Mouse (Mus musculus) frontal cortex, adult 2 months (tissue): ENCODE results near the gene Adamts9. TPM values are rescaled to one million over a fixed set of nuclear protein-coding genes. Genes with fewer than 3 reads are reported as not detected.

Source experiments
- DNase-seq, 2 experiments: peaks; one replicate each; pipeline ENCODE4 v3.0.0; 2022; ENCODE audit warnings: low spot score in 1 of 2; ENCODE audit errors: extremely low spot score in 1 of 2
- polyA plus RNA-seq: library from polyadenylated mRNA; depleted of rRNA; stranded (reverse); fragments of >200 nt; gene quantifications from 2 replicates; pipeline ENCODE4 v1.2.3, GENCODE M21; 2012

Gene Adamts9
- polyA plus RNA-seq, 1 experiment, result 1.3 TPM

DNA sequence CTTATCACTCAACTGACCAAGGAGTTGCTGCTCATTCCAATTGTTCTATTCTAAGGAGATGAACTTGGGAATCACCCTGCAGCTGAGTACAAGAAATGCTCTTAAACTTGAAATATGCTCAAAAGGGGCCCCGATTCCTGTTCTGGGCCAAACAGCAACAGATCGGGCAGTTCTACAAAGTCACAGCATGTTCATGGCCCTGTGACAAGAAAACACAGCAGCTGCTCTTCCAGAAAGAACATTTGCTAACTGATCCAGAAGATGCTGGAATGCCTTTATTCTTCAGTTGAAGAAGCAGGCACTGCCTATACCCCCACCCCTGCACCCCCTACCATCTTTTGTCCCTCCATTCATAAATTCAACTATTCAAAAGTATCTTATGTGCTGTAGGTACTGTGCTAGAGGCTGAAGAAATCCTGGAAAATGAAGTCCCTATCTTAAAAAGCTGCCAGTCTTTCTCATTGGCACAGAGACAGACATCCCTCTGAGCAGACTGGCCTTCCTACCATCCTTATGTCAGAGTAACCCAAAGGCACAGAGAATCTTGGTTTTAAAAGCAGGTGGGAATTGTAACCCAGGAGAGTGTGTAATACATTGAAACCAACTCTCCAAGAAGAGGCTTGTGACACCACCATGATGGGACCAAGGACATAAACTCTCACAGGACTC lies 130.5 kb downstream of the Adamts9 start:
- DNase-seq, result no peak

DNA sequence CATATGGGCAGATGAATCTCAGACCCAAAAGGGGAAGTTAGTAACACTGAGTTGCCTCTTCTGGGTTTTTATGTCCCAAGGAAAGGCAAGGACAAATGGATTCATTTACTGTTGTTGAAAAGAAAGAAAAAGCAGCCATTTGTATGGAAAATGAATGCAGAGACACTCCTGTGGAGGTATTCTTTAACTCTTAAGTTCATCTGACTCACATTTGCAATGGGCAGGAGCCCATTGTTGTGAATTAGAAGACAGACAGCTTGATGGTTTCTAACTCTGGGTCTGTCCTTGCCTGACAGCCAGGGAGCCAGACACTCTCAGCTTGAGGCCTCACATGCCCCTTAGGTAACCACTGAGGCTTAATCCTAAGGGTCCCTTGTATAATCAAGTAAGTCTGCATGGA lies 131.7 kb downstream of the Adamts9 start:
- DNase-seq, result no peak

DNA sequence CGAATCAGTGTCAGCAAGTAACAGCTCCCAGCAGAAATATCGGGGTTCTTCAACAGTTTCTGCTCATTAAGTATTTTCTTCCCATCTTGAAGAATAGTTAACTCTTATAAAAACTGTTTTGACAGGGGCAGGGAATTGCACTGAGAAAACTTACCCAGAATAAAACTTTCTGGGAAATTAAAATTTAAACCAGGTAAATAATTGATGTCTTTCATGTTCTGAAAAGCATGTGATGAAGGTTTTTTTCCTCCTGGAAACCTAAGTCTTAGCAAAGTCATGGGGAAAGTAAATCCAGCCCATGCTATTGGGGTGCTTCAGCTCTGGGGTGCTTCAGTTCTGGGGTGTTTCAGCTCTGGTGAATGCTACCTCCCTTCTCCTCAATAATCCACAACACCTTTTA lies 132.7 kb downstream of the Adamts9 start:
- no peak for DNase-seq

DNA sequence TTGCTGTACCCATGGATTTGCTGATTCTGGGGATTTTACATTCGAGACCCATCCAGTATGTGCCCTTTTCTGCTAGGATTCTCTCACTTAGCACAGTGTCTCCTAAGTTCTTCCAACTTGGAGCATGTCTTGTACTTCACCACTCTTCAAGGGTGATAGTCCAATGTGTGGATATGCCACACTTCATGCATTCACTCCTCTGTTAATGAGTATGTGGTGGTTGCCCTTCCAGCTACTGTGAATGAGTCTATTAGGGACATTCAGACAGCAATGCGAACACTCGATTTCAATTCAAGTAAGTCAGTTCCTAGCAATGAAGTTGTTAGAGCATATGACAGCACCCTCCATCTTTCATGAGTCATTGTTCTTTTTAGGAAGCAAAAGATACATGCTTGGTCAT lies 133.5 kb downstream of the Adamts9 start:
- no peak for DNase-seq

DNA sequence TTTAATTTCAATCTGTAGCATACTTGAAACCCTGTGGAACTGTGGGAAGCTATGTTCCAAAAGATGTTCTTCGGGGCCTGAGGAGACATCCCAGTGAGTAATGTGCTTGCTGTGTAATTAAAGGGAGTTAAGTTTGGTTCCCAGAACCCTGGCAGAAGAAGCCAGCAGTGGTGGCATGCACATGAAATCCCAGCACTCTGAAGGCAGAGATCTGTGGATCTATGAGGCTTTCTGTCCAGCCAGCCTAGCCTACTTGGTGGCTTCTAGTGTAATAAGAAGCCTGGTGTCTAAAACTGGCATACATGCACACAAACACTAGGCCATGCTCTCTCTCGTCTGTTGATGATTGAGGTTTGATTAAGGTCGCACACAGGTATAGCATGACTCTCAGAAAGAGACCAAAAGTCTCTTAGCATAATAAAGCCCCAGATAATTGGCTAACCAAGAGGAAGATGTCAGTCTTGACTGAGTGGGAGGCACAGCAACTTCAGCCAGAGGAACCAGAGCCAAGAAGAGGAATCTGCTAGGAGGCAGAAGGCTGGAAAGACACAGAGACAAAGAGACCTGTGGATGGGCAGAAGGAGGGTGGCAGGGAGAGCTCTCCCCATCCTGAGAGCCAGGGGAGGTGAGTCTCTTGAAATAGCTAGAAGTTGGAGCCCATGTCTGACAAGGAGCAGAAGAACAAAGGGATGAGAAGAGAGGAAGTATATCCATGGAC lies 138.9 kb downstream of the Adamts9 start:
- no peak for DNase-seq

DNA sequence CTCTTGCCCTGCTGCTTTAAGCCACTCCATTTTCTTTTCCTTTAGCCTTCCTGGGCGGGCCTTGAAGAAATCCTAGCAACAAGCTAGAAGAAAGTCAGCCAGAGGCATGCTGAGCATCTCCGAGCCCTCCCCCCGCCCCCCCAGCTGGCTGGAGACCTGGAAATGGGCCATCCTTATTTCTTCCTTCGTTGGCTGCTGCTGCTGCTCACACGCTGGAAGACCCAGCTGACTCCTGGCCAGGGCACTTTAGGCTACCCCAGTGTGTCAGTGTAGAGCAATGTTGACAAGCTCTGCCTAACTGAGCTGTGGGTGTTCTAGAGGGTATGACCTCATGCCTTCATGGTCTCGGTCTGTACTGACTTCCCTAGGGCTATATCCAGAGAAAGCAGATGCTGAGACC lies 140.1 kb downstream of the Adamts9 start:
- no peak for DNase-seq

DNA sequence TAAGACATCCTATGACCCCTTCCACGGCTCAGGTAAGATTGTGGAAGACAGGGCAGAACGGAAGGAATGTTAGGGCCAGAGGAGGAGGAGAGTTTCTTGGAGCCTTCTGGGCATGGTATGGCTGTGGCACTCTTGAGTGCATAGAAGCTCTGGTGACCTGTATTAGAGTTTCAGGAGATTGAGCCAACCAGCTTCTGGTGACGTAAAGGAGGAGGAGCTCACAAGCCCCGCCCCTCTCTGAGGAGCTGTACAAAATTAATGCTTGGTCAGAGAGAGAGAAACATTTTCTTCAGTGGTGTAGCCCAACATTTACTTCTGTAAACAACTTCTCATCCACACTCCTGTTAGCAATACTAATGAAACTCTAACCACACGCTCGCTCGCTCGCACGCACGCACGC lies 140.9 kb downstream of the Adamts9 start:
- DNase-seq, result no peak

DNA sequence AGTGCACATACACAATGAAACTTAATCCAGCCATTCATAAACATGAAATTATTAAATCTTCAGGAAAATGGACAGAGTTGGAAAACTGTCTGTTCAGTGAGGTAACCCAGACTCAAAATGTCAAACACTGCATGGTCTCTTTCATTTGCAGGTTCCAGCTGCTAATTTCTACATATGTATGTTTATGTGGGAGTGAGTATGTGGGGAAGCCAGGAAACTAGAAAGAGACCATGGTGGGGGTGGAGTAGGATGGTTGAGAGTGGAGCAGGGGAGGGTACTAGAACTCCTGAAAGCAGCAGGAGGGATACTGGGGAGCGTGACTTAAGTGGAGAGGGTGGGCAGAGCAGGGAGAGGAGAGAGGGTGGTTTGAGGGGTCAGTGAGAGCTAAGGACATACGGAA lies 141.8 kb downstream of the Adamts9 start:
- DNase-seq, result no peak

DNA sequence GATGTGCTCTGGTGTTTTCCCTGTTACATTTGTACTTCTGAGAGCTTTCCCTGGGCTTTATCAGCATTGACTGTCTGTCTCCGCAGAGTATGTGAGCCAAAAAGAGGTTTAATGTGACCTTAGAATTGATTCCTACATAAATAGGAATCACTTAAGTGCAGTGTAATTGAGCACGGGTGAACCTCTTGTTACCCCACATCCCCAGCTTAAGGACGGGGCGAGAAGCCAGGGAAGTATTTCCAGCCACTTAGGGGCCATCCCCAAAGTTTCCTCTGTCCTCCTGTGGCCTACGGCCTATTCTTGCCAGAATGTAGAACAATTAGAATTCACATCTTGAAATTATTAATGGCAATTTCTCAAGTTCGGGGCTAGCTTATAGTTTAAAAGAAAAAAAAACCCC lies 149.5 kb downstream of the Adamts9 start:
- DNase-seq, result no peak

DNA sequence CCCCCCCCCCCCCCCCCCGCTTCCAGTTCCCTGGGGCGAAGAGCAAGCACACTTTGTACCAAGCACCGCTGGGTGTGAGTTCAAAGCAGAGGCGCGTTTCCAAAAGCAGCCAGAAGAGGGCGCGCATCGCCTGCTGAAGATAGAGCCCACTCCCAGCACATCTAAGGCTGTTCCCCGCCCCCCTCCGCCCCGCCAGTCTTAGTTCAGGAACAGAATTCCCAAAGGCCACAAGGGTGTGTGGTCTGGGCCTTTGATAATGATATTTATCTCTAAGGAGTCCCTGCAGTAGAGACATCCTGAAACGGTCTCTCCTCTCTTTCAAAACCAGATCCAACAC lies 155.9 kb downstream of the Adamts9 start:
- peak; percentile 73 to 96 for DNase-seq

DNA sequence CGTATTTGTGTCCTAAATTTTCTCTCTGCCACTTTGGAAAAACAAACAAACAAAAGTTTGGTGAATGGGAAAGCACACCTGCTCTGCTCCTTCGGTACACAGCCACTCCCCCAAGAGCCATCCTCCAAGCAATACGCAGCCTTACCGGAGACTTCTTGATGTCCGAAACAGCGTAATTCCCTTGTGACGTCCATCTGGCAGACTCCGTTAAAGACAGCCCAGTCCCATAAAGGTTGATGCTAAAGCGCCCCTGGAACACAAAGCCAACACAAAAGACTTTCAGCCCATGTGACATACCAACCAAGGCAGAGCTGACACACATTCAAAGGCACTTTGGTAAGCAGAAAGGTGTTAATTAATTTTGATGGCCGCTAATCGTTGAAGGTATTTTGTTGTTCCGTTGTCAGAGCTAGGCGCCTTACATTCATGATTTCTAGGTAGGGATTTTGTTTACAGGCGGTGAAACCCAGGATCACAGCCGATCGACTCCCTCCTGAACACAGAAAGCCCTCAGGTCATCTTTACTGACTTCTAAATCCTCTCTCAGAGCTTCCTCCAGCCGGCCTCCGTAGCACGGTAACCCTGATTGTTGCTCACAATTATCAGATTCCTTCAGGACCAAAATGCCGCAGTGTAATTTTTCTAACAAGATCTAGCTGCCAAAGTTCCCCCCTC lies 156.5 kb downstream of the Adamts9 start:
- peak in 1 of 2 experiments; percentile 6 for DNase-seq

DNA sequence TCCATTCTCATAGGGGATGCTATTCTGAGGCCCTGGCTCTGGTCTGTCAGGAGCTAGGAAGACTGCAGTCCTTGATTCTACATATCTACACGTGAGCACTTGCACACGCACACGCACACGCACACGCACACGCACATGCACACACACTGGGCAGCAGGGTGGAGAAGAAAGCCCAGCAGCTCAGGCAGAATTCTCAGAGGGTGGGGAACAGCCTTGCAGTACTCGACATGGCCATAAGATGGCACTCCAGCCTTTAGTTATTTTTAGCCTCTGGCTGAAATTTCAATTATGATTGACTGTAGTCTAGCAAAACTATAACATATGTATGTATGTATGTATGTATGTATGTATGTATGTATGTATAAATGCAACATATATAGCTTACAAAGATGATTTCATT lies 158.5 kb downstream of the Adamts9 start:
- DNase-seq, result peak; percentile 21 to 83

DNA sequence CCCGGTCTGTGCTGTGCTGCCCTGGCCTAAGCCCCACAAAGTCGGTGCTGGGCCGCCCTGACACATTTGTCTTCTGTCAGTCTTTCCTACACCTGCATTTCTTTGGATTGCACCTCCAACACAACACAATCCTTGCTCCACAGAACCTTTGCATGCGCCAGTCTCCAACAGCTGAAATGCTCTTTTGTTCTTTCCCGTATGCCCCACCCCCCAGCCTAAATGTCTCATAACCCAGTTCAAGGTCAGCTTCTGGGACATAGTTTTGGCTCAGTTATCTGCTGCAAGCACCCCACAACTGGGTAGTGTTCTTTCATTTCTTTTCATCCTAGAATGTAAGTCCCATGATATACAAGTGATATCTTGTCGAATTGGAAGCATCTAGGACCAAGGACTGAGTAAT lies 161.8 kb downstream of the Adamts9 start:
- DNase-seq, result no peak

DNA sequence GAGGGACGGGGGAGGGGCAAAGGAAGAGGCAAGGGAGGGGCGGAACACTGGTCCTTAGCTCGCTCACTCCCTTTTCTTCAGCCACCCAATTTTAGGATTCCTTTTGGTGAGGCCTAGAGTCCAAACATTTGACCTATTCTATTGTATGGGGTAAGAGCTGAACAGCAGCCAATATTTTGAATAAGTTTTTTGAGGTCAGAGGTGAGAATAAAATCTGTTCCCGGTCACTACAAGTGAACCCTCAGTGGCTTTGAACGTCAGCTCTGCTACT lies 163.4 kb downstream of the Adamts9 start:
- DNase-seq, result no peak

DNA sequence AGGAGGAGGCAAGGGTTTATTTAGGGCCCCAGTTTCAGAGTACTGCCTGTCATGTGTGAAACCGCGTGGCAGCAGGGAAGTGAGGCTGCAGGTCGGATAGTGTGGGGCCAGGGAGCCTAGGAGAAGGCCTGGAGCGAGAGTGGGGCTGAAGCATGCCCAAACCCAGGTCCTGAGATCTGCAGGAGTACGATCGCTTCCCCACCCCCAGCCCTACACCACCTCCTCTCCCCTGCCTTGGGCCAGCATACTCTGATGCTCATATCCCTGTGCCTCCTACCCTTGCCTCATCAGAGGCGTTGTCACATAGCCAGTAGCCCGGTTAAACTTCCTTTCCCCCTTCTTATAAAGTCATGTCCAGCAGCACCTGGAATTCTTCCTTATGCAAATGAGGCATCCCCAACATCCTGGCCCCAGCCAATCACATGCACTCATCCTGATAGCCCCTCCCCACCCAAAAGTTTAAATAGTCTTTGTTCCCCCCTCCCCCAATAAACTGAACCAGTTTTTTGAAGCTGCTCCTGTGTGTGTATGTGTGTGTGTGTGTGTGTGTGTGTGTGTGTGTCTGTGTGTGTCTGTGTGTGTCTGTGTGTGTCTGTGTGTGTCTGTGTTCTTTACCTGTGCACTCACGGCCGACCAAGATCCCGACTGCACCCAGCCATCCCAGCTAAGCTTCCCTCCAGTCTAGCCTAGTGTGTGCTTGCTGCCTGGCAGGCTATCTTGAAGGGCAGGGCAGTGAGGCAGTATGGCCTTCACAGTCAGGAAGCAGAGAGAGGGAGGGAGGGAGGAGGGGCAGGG lies 164.0 kb downstream of the Adamts9 start:
- no peak for DNase-seq

DNA sequence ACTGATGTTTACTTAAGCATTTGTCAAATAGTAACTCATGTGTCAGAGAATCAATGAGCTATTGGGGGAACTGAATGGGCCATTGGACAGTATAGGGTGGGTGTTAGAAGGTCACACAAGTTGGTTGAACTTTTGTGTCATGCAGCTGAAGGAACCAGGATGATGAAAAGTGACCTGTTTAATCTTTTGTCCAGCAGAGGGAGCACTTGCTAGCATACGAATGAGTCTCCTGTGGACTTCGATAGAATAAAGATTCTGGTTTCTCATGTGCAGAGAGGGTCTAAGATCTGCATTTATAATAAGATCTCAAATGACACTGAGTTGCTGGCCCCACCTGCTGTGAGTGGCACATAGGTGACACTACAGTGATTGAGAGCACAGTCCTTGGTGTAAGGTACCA lies 166.9 kb downstream of the Adamts9 start:
- peak in 1 of 2 experiments; percentile 86 for DNase-seq

DNA sequence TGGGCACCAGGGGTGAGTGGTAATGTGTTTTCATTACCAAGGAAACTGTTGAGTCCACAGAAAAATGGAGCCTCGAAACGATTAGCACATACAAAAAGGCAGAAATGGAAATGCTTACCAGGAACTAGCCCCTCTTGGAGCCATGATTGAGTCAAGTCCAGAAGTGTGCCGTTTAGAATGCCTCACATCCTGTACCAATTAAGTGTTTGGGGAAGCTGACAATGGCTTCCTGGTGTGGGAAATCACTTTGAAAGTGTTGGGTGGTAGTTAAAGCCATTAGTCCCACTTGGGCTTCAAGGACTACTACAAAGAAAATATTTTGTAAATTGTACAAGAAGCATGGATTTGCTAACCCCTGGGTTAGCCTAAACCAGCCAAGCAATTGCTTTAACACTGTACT lies 180.9 kb downstream of the Adamts9 start:
- no peak for DNase-seq

DNA sequence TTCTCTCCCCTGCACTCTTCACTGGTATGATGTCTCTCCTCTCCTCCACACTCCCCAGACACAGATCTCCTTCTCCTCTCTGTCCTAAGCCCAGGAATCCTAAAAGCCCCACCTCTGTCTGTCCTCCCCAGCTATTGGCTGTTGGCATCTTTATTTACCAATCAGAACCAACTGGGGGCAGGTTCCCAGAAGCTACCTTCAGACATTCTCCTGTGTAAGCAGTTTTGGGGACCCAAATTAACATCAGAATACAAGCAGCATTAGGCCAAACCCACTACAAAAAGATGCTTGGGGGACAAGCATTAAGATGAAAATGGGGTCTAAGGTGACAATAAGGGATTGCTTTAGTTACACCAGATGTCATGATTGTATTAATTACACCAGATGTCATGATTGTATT lies 183.7 kb downstream of the Adamts9 start:
- DNase-seq, result no peak

DNA sequence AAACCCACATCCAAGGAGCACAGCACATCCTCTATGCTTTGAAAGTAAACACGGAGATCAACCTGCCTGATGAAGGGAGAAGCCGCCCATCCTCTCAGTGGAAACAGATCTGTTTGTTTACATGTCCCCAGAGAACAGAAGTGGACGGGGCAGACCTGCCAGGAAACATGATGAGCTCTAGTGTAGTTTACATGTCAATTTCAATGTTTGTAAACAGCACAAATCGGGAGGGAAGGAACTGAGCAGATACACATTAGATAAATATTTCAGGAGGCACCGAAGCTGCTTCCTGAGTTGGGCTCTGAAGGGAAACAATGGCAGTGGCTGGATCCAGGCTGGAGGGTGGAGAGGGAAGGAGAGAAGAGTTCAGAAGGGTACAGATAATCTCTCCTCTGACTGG lies 187.5 kb downstream of the Adamts9 start:
- no peak for DNase-seq

DNA sequence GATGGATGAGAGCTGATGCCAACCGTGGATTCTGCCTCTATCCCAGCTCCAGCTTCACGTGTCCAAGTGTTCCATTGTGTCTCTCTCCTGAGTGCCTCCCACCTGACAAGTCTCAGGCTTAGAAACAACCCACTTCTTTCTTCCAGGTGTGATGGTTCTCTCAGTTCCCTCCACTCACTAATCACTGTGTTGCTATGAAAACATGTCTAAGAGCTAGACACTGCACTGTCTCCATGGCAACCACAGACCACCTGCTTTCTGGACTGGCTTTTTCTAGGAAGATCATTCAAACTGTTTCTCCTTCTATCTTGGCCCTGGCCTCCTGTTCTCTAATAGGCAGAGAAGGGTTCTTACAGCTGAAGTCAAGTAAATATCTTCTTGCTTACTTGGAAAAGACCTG lies 190.6 kb downstream of the Adamts9 start:
- DNase-seq, result no peak

DNA sequence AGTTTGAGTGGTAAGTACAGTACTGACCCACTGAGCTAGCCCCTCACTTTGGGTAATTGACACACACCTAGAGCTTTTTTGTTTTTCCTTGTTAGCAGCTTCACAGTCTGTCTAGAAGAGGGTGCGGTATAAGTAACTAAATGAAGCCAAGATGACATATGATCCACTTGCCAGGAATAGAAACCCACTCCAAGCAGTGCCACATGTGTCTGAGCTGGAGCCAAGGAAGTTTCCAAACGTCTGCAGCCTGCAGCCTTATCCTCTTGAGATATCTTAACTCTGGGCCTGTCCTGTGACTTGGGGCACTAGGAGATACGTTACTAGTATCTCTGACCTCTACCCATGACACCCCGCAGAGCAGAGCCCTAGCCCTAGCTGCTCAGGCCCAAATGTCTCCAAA lies 193.9 kb downstream of the Adamts9 start:
- DNase-seq, result peak; percentile 39 to 71

DNA sequence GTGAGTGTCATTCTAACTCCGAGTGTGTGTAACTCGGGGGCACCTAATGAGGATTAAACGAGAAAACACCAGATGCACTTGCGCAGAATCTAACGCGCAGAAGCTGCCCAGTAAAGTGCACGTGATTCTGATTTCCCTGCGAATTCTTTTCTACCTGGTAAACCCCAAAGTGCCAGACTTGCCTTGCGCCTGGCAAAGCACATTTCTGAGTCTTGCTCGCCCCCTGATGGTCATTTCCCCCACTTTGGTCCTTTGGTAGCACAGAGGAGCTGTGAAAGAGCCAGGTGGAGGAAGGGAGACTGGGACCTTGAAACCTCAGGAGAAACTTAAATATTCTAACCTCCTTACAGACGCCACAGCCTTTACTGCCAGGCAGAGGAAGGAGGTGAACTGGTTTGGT lies 199.7 kb downstream of the Adamts9 start:
- peak; percentile 67 to 95 for DNase-seq
